Mouse (Mus musculus) liver, adult 2 months (tissue): ENCODE results near the gene Syn3.

Experiments used
- CTCF ChIP-seq: fragments of 200-500 bp; IDR thresholded peaks from 2 replicates; pipeline ENCODE4 v1.5.1; 2011; ENCODE audit warnings: low read depth, low read length, control low read depth
- POLR2A ChIP-seq: fragments of 200-500 bp; IDR thresholded peaks from 2 replicates; pipeline ENCODE4 v1.6.1; 2011; ENCODE audit warnings: low read length, control low read depth; ENCODE audit not compliant: insufficient read depth; ENCODE audit errors: extremely low read depth

- TF ChIP-seq CTCF (no peak), POLR2A (no peak)
These were observed 374.6 kb downstream of the Syn3 start for GRCm38 (mm10) chr10:86124115-86124514.
